Mouse (Mus musculus) hindbrain, embryonic 11.5 days (tissue): Measurements from ENCODE around the gene Nmur1. TPM values are rescaled to one million over a fixed set of nuclear protein-coding genes. Genes with fewer than 3 reads are reported as not detected.

Source experiments
- ATAC-seq: fragments of 200-750 bp; cut with Nextera tagmentation; 2 replicates; pipeline ENCODE4 v1.8.0; 2017; ENCODE audit warnings: mild to moderate bottlenecking, moderate TSS enrichment, moderate library complexity; ENCODE audit not compliant: low FRiP score
- DNase-seq: peaks from one replicate; pipeline ENCODE4 v3.0.0-alpha.2; 2015; ENCODE audit warnings: low spot score
- H3K27ac ChIP-seq: fragments of 300-500 bp; sonication (generic); 2 replicates; pipeline ENCODE4 v1.5.1; 2014; ENCODE audit warnings: mild to moderate bottlenecking, low read depth, low read length
- H3K27me3 ChIP-seq: fragments of 300-500 bp; sonication (generic); 2 replicates; pipeline ENCODE4 v1.6.1; 2014; ENCODE audit warnings: mild to moderate bottlenecking, low read length, moderate library complexity, mixed read lengths; ENCODE audit not compliant: control insufficient read depth, insufficient read depth
- H3K36me3 ChIP-seq: fragments of 300-500 bp; sonication (generic); 2 replicates; pipeline ENCODE4 v1.6.1; 2014; ENCODE audit warnings: mild to moderate bottlenecking, low read length, moderate library complexity, mixed read lengths; ENCODE audit not compliant: control insufficient read depth, insufficient read depth
- H3K4me1 ChIP-seq: fragments of 300-500 bp; sonication (generic); replicated peaks from 2 replicates; pipeline ENCODE4 v1.6.1; 2014; ENCODE audit warnings: low read length, mixed read lengths; ENCODE audit not compliant: control insufficient read depth, insufficient read depth
- H3K4me2 ChIP-seq: fragments of 300-500 bp; sonication (generic); replicated peaks from 2 replicates; pipeline ENCODE4 v1.6.1; 2014; ENCODE audit warnings: mild to moderate bottlenecking, low read depth, low read length
- H3K4me3 ChIP-seq: fragments of 300-500 bp; sonication (generic); 2 replicates; pipeline ENCODE4 v1.5.1; 2014; ENCODE audit warnings: low read depth, low read length
- H3K9ac ChIP-seq: fragments of 300-500 bp; sonication (generic); 2 replicates; pipeline ENCODE4 v1.6.1; 2014; ENCODE audit warnings: low read depth, low read length
- H3K9me3 ChIP-seq: fragments of 300-500 bp; sonication (generic); 2 replicates; pipeline ENCODE4 v1.6.1; 2016; ENCODE audit warnings: low read length; ENCODE audit not compliant: control insufficient read depth
- WGBS: fragments of 180-500 bp; shearing (Covaris S2); extraction: QIAGEN DNeasy Blood & Tissue Kit; methylation state at CpG from one replicate; pipeline ENCODE4 v1.1.7; 2014; 5-methylcytosine and 5-hydroxymethylcytosine counted together
- polyA plus RNA-seq: library from polyadenylated mRNA; unstranded; fragments of >200 nt; fragmentation: Nextera tagmentation; extraction: Ambion mirVana; gene quantifications from 2 replicates; pipeline ENCODE4 v1.2.1, GENCODE M21; 2014

Gene Nmur1
- polyA plus RNA-seq, 1 experiment from 2014 or later = not detected

- no peaks in the 10 kb centered on the region for H3K36me3 ChIP-seq
- peak overlapping the region; percentile 77 for H3K27ac ChIP-seq
- H3K4me2 ChIP-seq = no peak overlapping the region
- H3K9me3 ChIP-seq = no peaks in the 10 kb centered on the region
- H3K27me3 ChIP-seq = no peaks in the 10 kb centered on the region
- no peak overlapping the region for H3K4me3 ChIP-seq
- ATAC-seq = peak; percentile 43; the same call in 1 of the 2 replicates
- H3K4me1 ChIP-seq = no peaks in the 10 kb centered on the region
- peak; percentile 32 for DNase-seq
- H3K9ac ChIP-seq = no peak overlapping the region
- WGBS = 26% methylated on average over 9 of the region's 9 CpGs
Observed at GRCm38 (mm10) chr1:86464223-86464874, 38.3 kb upstream of the Nmur1 start.

DNA sequence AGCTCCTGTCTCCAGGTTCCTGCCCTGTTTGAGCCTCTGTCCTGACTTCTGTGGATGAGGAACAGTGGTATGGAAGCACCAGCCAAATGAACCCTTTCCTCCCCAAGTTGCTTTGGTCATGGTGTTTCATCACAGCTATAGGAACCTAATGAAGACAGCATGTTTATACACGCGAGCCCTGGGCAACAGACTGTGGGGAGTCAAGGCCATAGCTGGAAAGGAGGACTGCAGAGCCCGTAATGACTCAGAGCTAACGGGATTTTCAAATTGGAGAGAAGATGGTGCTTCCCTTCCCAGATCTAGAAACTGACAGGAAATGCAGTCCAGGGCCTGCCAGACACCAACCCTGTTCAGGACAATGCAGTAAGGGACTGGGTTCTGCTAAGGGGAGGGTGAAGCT lies 33.3 kb upstream of the Nmur1 start:
- no peak for DNase-seq
- no peak for ATAC-seq
- Histone ChIP-seq H3K36me3 (no peaks in the 10 kb centered on the region), H3K4me2 (no peak overlapping the region), H3K27me3 (no peaks in the 10 kb centered on the region), H3K9me3 (no peaks in the 10 kb centered on the region), H3K4me3 (no peak overlapping the region), H3K27ac (no peak overlapping the region), H3K9ac (no peak overlapping the region), H3K4me1 (no peaks in the 10 kb centered on the region)
- WGBS = 87% methylated on average over 4 of the region's 4 CpGs

- Histone ChIP-seq H3K4me2 (no peak overlapping the region), H3K4me1 (no peaks in the 10 kb centered on the region), H3K4me3 (no peak overlapping the region), H3K9ac (no peak overlapping the region), H3K9me3 (no peaks in the 10 kb centered on the region), H3K27me3 (no peaks in the 10 kb centered on the region), H3K27ac (no peak overlapping the region), H3K36me3 (no peaks in the 10 kb centered on the region)
- DNase-seq (no peak), ATAC-seq (no peak)
- 68% methylated on average over 13 of the region's 13 CpGs for WGBS
Observed at GRCm38 (mm10) chr1:86456892-86457581, 31.0 kb upstream of the Nmur1 start.

DNA sequence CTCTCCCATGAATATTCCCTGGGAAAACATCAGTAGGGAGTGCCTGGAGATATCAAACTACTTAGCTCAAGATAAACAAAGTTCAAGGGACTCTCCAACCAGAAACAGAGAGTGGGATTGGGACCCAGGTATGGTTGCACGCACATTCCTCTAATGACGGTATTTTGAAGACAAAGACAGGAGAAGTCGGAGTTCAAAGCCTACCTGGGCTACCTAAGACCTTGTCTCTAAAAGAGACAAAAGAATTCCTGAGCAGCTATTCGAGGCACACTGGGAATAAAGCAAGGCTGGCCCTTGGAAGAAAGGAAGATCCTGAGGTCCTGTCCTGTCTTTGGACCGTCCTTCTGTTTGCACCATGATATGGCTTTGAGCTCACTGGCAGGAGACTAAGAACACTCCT lies 26.7 kb upstream of the Nmur1 start:
- Histone ChIP-seq H3K27ac (no peak overlapping the region), H3K4me1 (0 out of 2 replicates have a peak, but pooled peaks cover 2% of the 10 kb centered on the region), H3K9ac (no peak overlapping the region), H3K9me3 (no peaks in the 10 kb centered on the region), H3K27me3 (no peaks in the 10 kb centered on the region), H3K36me3 (no peaks in the 10 kb centered on the region), H3K4me3 (no peak overlapping the region), H3K4me2 (no peak overlapping the region)
- ATAC-seq = no peak
- 78% methylated on average over 5 of the region's 5 CpGs for WGBS
- no peak for DNase-seq

GRCm38 (mm10) chr1:86449966-86450365 lies 23.9 kb upstream of the Nmur1 start:
- ATAC-seq (no peak), DNase-seq (no peak)
- H3K4me1 ChIP-seq = 0 out of 2 replicates have a peak, but pooled peaks cover 2% of the 10 kb centered on the region
- H3K27ac ChIP-seq = no peak overlapping the region
- no peak overlapping the region for H3K4me3 ChIP-seq
- H3K4me2 ChIP-seq = no peak overlapping the region
- H3K36me3 ChIP-seq = no peaks in the 10 kb centered on the region
- WGBS = 46% methylated on average over 6 of the region's 6 CpGs
- H3K9ac ChIP-seq = no peak overlapping the region
- no peaks in the 10 kb centered on the region for H3K9me3 ChIP-seq
- H3K27me3 ChIP-seq = no peaks in the 10 kb centered on the region

DNA sequence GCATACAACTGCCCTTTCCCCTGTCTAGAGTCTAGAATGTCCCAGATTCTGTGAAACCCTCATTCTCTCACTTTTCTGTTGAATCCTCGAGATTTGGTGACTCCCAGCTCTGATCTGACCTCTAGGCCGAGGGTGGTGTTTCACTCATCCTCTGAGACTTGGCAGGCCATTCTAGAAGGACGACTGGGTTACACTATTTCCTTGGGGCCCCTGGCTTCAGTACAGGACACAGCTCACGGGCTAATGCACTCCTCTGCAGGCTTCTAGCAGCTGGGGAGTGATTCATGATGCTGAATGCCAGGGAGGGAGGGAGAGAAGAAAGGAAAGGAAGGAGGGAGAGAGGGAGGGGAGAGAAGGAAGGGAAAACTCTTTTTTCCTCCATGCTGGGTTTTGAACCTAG lies 22.2 kb upstream of the Nmur1 start:
- Histone ChIP-seq H3K9me3 (no peaks in the 10 kb centered on the region), H3K27me3 (no peaks in the 10 kb centered on the region), H3K36me3 (no peaks in the 10 kb centered on the region), H3K4me1 (peaks cover 7% of the 10 kb centered on the region; the same call in 1 of the 2 replicates), H3K4me2 (no peak overlapping the region), H3K27ac (no peak overlapping the region), H3K9ac (no peak overlapping the region), H3K4me3 (no peak overlapping the region)
- 41% methylated on average over 4 of the region's 4 CpGs for WGBS
- ATAC-seq = no peak
- DNase-seq = no peak

DNA sequence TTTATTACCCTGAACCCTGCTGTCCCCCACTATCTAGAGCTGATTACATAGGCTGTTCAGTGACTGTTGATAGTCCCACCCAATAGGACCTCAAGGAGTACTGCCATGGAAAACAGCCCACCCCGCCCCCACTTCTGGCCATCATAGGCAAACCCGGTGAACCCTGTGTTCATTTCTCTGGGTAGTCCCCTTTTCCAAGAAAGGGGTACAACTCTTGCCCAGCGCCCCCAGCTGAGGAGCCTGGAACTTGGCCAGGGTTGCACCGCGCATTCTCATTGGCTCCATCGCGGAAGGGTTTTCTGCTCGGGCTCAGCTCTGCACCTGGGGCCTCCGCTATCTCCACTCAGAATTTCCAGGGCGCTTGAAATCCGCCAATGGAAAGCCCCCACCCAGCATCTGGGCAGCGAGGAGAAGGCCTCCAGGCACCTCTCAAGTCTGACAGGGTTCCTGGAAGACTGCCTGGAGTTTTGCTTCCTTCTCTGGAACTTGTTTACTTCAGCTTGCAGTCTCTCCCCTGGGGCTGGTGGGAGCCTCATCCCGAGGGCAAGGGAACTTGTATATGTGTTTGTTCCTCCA lies 21.7 kb upstream of the Nmur1 start:
- H3K9ac ChIP-seq = no peak overlapping the region
- no peaks in the 10 kb centered on the region for H3K36me3 ChIP-seq
- H3K4me1 ChIP-seq = peaks cover 7% of the 10 kb centered on the region; the same call in 1 of the 2 replicates
- H3K9me3 ChIP-seq = no peaks in the 10 kb centered on the region
- ATAC-seq (no peak), DNase-seq (no peak)
- H3K27me3 ChIP-seq = no peaks in the 10 kb centered on the region
- no peak overlapping the region for H3K4me2 ChIP-seq
- no peak overlapping the region for H3K27ac ChIP-seq
- no peak overlapping the region for H3K4me3 ChIP-seq
- WGBS = 48% methylated on average over 13 of the region's 13 CpGs

GRCm38 (mm10) chr1:86443386-86444172 lies 17.6 kb upstream of the Nmur1 start:
- Histone ChIP-seq H3K9me3 (no peaks in the 10 kb centered on the region), H3K4me3 (peak overlapping the region; percentile 43; the same call in 1 of the 2 replicates), H3K9ac (peak overlapping the region; percentile 93), H3K27me3 (no peaks in the 10 kb centered on the region), H3K27ac (peak overlapping the region; percentile 99), H3K4me2 (peak overlapping the region; percentile 80; the same call in 1 of the 2 replicates), H3K4me1 (peaks cover 9% of the 10 kb centered on the region; the same call in 1 of the 2 replicates), H3K36me3 (no peaks in the 10 kb centered on the region)
- DNase-seq (peak; percentile 38), ATAC-seq (no peak)
- WGBS = 55% methylated on average over 8 of the region's 8 CpGs
